Mouse (Mus musculus) layer of hippocampus, postnatal 10 days (tissue): ENCODE data around the gene Fam135a. TPM values are rescaled to one million over a fixed set of nuclear protein-coding genes. Genes with fewer than 3 reads are reported as not detected.

ENCODE experiments used
- DNase-seq, 2 experiments: peaks; one replicate each; pipeline ENCODE4 v3.0.0; 2021; ENCODE audit warnings: low spot score in 2 of 2
- long read RNA-seq: library from polyadenylated mRNA; stranded (forward); transcript quantifications from one replicate; pipeline ENCODE4 v2.0.0, GENCODE M21; 2023
- total RNA-seq, 2 experiments: library from RNA; stranded (reverse); gene quantifications; 2 replicates each; pipeline ENCODE4 v1.2.3; 2021

The Fam135a gene
- total RNA-seq = 10 to 100 TPM; 30.9 to 35.6 TPM
- long read RNA-seq, full-length matches to known transcripts = 2 of 4 reads
- long read RNA-seq, partial matches to known transcripts = 1 of 4 reads
- long read RNA-seq, other reads (novel, unspliced or antisense) = 1 of 4 reads

- peak; percentile 93 to 95 for DNase-seq
Measured at GRCm38 (mm10) chr1:24099926-24100869, at the start of gene Fam135a. Gene Fam135a (minus strand): TSS chr1:24100341.

DNA sequence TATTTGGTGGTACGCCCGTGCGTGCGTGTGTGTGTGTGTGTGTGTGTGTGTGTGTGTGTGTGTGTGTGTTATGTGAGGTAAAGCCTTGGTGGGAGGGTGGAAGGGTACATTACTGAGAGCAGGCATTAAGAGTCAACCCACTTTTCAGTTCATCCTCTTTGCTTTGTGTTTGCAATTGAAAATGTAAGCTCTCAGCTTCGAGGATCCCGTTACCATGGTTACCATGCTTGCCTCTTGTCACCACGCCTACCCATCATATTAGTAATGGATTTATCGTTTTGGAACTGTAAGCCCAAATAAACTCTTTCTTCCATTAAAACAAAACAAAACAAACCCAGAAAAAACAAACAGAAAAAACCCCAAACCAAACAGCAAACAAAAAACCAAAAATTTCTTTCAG, 43.4 kb upstream of the Fam135a start:
- DNase-seq = no peak

GRCm38 (mm10) chr1:24140555-24140954, 40.4 kb upstream of the Fam135a start:
- DNase-seq = no peak

DNA sequence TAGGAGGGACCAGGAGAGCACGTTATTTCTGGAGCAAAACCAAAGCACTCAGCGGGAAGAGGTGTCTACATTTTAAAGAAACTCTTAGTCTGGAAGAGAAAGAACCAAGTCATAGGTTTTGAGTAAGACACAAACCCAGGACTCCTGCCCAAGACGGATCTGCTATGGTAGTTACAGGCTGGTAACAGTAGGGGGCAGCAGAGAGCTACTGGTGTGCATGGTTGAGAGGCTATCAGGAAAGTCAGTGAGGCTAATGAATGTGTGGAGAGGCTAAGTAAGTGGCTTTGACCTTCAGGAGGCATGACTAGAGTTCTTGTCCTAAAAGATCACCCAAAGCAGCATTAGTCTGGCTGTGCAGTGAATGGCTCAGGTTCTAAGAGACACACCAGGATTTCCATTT, 37.0 kb upstream of the Fam135a start:
- peak; percentile 78 to 82 for DNase-seq

GRCm38 (mm10) chr1:24134792-24135191, 34.7 kb upstream of the Fam135a start:
- no peak for DNase-seq

GRCm38 (mm10) chr1:24133853-24134252, 33.7 kb upstream of the Fam135a start:
- no peak for DNase-seq

- no peak for DNase-seq
Measured at GRCm38 (mm10) chr1:24127866-24128265, 27.7 kb upstream of the Fam135a start.

- no peak for DNase-seq
Measured at GRCm38 (mm10) chr1:24124610-24125009, 24.5 kb upstream of the Fam135a start.

- DNase-seq = no peak
Measured at GRCm38 (mm10) chr1:24122582-24122981, 22.4 kb upstream of the Fam135a start.

DNA sequence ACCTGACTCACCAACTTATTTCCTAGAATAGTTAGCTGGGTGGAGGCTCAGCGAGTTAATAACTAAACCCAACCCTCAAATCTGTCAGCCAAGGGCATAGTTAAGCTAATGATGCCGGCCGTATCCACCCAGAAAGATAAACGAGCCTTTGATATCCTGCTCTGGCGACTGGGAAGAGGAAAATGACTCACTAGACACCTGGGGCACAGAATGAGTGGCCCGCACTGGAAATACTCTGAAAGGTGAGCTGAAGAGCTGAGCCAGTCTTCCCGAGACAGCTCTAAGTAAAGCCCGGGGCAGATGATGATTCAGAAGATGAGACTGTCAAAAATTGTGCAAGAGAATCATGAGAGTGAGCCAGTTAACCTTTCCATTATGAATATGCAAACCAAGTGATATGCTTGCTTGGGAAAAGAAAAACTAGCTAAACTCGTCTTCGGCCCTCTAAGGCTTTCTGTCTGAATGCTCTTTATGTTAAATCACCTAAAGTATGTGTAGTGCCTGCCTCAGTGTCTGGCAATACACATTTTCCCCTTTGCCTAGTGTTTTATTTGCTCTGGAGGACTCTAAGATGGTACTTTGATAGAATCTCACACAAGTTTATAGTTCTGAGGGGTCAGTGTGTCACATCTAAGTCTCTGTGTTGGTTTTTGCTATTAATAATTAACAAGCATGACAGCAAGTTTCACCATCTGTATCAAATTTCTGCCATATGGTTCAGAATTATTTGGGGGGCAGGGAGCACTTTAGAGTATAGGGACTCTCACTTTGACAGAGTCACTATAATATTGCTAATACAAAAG, 8.0 kb upstream of the Fam135a start:
- no peak for DNase-seq

GRCm38 (mm10) chr1:24107378-24107777, 7.2 kb upstream of the Fam135a start:
- peak; percentile 21 to 22 for DNase-seq

DNA sequence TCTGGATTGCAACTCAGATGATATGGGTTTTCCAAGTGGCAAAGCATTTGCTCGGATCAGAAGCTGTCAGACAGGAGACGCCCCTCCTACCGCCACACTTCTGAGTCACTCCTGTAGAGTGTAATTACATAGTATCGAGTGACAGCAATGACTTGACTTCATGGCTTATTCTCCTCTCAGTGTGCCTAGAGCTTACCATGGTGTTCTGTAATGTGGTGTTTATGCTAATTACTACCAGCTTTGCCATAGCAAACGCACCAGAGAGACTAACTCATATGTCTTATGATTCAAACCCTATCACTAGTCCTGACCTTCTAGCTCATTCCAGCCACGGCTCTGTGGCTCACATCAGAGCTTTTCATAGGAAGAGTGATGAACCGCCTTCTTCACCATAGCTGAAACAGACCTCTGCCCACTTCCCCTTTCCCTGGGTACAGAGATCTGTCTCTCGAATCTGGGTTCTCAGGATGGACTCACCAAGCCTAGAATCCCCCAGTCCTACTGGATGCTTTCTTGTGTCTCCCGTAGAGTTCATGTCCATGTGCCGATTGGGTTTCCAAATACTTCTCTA, 2.5 kb upstream of the Fam135a start:
- DNase-seq = no peak

- peak in 1 of 2 experiments; percentile 19 for DNase-seq
Measured at GRCm38 (mm10) chr1:24100870-24101358, 773 bp upstream of the Fam135a start.

- DNase-seq = no peak
Measured at GRCm38 (mm10) chr1:24099541-24099925, 608 bp downstream of the Fam135a start.

GRCm38 (mm10) chr1:24097541-24097940, 2.6 kb downstream of the Fam135a start:
- no peak for DNase-seq

- DNase-seq = no peak
Measured at GRCm38 (mm10) chr1:24092414-24092813, 7.7 kb downstream of the Fam135a start.

- DNase-seq = no peak
Measured at GRCm38 (mm10) chr1:24090603-24091002, 9.5 kb downstream of the Fam135a start.

DNA sequence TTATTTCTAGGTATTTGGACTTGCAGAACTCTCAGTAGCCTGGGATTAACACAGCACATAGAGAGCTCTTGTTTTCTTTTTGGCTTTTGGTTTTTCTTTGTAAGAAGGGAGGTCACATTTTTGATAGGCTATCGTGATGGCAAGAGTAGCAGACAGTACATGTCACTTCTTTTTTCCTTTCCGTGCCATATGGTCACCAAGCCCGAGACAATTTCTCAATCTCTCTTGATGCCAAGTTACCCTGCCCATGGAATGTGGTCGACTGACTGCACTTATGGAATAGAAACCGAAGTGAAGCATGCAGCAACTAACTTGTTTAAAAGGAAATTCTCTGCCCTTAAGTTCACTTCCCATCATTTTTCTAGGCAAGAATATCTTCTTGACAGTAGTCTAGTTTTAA, 10.0 kb downstream of the Fam135a start:
- DNase-seq = no peak

- no peak for DNase-seq
Measured at GRCm38 (mm10) chr1:24086176-24086575, 14.0 kb downstream of the Fam135a start.

DNA sequence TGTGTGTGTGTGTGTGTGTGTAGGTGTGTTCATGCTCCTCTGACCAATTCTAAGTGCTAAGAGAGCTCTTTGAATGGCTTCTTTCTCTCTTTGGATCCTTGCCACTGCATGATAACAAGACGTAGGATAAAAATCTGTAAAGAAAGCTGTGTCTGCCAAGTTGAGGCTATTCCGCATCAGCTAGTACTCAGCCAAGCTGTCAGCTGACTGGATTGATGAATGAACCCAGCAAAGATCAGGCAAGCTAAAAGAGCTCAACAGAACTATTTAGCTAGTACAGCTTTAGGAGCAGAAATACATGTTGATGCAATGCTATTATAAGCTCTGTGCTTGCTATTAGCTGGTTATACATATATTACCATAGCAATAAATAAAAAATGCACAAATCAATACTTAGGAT, 25.7 kb downstream of the Fam135a start:
- no peak for DNase-seq
